Mouse (Mus musculus) MEL (cell line): ENCODE data around the gene Trank1. TPM values are rescaled to one million over a fixed set of nuclear protein-coding genes. Genes with fewer than 3 reads are reported as not detected.

Source experiments
- DNase-seq: peaks from one replicate; pipeline ENCODE4 v3.0.0; 2011; ENCODE audit warnings: low read depth, low spot score
- H3K27ac ChIP-seq: 2 replicates; pipeline ENCODE4 v1.5.1; 2012; ENCODE audit warnings: low read depth, mild to moderate bottlenecking, control low read depth, low read length, moderate library complexity; ENCODE audit not compliant: control insufficient read depth
- H3K27me3 ChIP-seq, 2 experiments: fragments of 150-350 bp in 1 of 2; sonication (generic) in 1 of 2; 2 replicates each; pipeline ENCODE4 v1.6.1; 2012; ENCODE audit warnings: low read length in 2 of 2, mild to moderate bottlenecking in 2 of 2, improper control_type of control experiment in 1 of 2, moderate library complexity in 1 of 2; ENCODE audit not compliant: insufficient read depth in 2 of 2, control insufficient read depth in 1 of 2
- H3K36me3 ChIP-seq, 2 experiments: 2 replicates each; pipeline ENCODE4 v1.6.1; 2012 to 2014; ENCODE audit warnings: low read length in 2 of 2, improper control_type of control experiment in 1 of 2, inconsistent platforms in 1 of 2, mild to moderate bottlenecking in 1 of 2; ENCODE audit not compliant: insufficient read depth in 2 of 2, control insufficient read depth in 1 of 2
- H3K4me1 ChIP-seq, 2 experiments: fragments of 150-350 bp in 1 of 2; sonication (generic) in 1 of 2; 2 replicates each; pipeline ENCODE4 v1.6.1; 2012; ENCODE audit warnings: low read length in 2 of 2, improper control_type of control experiment in 1 of 2, mild to moderate bottlenecking in 1 of 2; ENCODE audit not compliant: insufficient read depth in 2 of 2, control insufficient read depth in 1 of 2
- H3K4me3 ChIP-seq, 2 experiments: fragments of 150-350 bp in 1 of 2; sonication (generic) in 1 of 2; 2 replicates each; pipeline ENCODE4 v1.5.1; 2012; ENCODE audit warnings: low read depth in 2 of 2, low read length in 2 of 2, mild to moderate bottlenecking in 2 of 2, moderate library complexity in 2 of 2, control low read depth in 1 of 2, improper control_type of control experiment in 1 of 2; ENCODE audit not compliant: control insufficient read depth in 1 of 2, insufficient read depth in 1 of 2
- H3K79me2 ChIP-seq: 2 replicates; pipeline ENCODE4 v1.6.1; 2012; ENCODE audit warnings: mild to moderate bottlenecking, low read length, moderate library complexity; ENCODE audit not compliant: control insufficient read depth, poor library complexity, insufficient read depth
- H3K9ac ChIP-seq: 2 replicates; pipeline ENCODE4 v1.6.1; 2012; ENCODE audit warnings: low read depth, mild to moderate bottlenecking, control low read depth, low read length, moderate library complexity; ENCODE audit not compliant: control insufficient read depth, poor library complexity, severe bottlenecking
- H3K9me3 ChIP-seq: fragments of 150-350 bp; sonication (generic); replicated peaks from 2 replicates; pipeline ENCODE4 v1.6.1; 2012; ENCODE audit warnings: mild to moderate bottlenecking, low read length, improper control_type of control experiment, moderate library complexity; ENCODE audit not compliant: insufficient read depth
- BHLHE40 ChIP-seq: IDR thresholded peaks from 2 replicates; pipeline ENCODE4 v1.6.1; 2012; ENCODE audit warnings: low read depth, mild to moderate bottlenecking, inconsistent platforms, low read length, improper control_type of control experiment, borderline replicate concordance
- CHD1 ChIP-seq: IDR thresholded peaks from 2 replicates; pipeline ENCODE4 v1.6.1; 2012; ENCODE audit warnings: low read depth, mild to moderate bottlenecking, inconsistent platforms, low read length, improper control_type of control experiment
- CHD2 ChIP-seq: IDR thresholded peaks from 2 replicates; pipeline ENCODE4 v1.6.1; 2011; ENCODE audit warnings: low read length, improper control_type of control experiment
- CTCF ChIP-seq, 3 experiments: IDR thresholded peaks in 2 of 3; conservative IDR thresholded peaks in 1 of 3; 2 replicates each; pipeline ENCODE4 v1.5.1; 2011 to 2012; ENCODE audit warnings: low read length in 3 of 3, low read depth in 2 of 3, mild to moderate bottlenecking in 2 of 3, improper control_type of control experiment in 1 of 3, inconsistent platforms in 1 of 3, mixed read lengths in 1 of 3, moderate library complexity in 1 of 3; ENCODE audit not compliant: control insufficient read depth in 1 of 3, insufficient read depth in 1 of 3, poor library complexity in 1 of 3, severe bottlenecking in 1 of 3
- E2F4 ChIP-seq: IDR thresholded peaks from 2 replicates; pipeline ENCODE4 v1.6.1; 2011; ENCODE audit warnings: low read depth, low read length, improper control_type of control experiment, borderline replicate concordance
- EP300 ChIP-seq, 2 experiments: IDR thresholded peaks; 2 replicates each; pipeline ENCODE4 v1.6.1; 2011; ENCODE audit warnings: improper control_type of control experiment in 2 of 2, low read length in 2 of 2, low read depth in 1 of 2, mild to moderate bottlenecking in 1 of 2
- ETS1 ChIP-seq: IDR thresholded peaks from 2 replicates; pipeline ENCODE4 v1.6.1; 2012; ENCODE audit warnings: low read depth, mild to moderate bottlenecking, inconsistent platforms, low read length, improper control_type of control experiment, moderate library complexity
- GABPA ChIP-seq: IDR thresholded peaks from 2 replicates; pipeline ENCODE4 v1.6.1; 2012; ENCODE audit warnings: low read depth, mild to moderate bottlenecking, inconsistent platforms, low read length, improper control_type of control experiment, moderate library complexity
- GATA1 ChIP-seq: IDR thresholded peaks from 2 replicates; pipeline ENCODE4 v1.6.1; 2011; ENCODE audit warnings: low read depth, low read length, improper control_type of control experiment
- JUND ChIP-seq: IDR thresholded peaks from 2 replicates; pipeline ENCODE4 v1.6.1; 2011; ENCODE audit warnings: low read depth, mild to moderate bottlenecking, improper control_type of control experiment, low read length
- MAFK ChIP-seq: IDR thresholded peaks from 2 replicates; pipeline ENCODE4 v1.6.1; 2011; ENCODE audit warnings: low read depth, mild to moderate bottlenecking, low read length, improper control_type of control experiment, borderline replicate concordance
- MAZ ChIP-seq: IDR thresholded peaks from 2 replicates; pipeline ENCODE4 v1.6.1; 2012; ENCODE audit warnings: low read depth, mild to moderate bottlenecking, inconsistent platforms, low read length, improper control_type of control experiment
- MXI1 ChIP-seq: IDR thresholded peaks from 2 replicates; pipeline ENCODE4 v1.6.1; 2011; ENCODE audit warnings: mild to moderate bottlenecking, low read depth, low read length, improper control_type of control experiment
- MYB ChIP-seq: IDR thresholded peaks from 2 replicates; pipeline ENCODE4 v1.6.1; 2011; ENCODE audit warnings: mild to moderate bottlenecking, low read depth, low read length, improper control_type of control experiment
- MYC ChIP-seq: IDR thresholded peaks from 2 replicates; pipeline ENCODE4 v1.6.1; 2011; ENCODE audit warnings: low read depth, mild to moderate bottlenecking, low read length, improper control_type of control experiment, moderate library complexity
- NELFE ChIP-seq: IDR thresholded peaks from 2 replicates; pipeline ENCODE4 v1.6.1; 2011; ENCODE audit warnings: low read depth, low read length, improper control_type of control experiment
- NRF1 ChIP-seq: IDR thresholded peaks from 2 replicates; pipeline ENCODE4 v1.6.1; 2014; ENCODE audit warnings: low read depth, mild to moderate bottlenecking, inconsistent platforms, low read length, improper control_type of control experiment, moderate library complexity; ENCODE audit not compliant: poor library complexity, insufficient read depth, severe bottlenecking
- POLR2AphosphoS5 ChIP-seq: IDR thresholded peaks from 2 replicates; pipeline ENCODE4 v1.6.1; 2012; ENCODE audit warnings: low read depth, borderline replicate concordance, mild to moderate bottlenecking, inconsistent platforms, low read length, moderate library complexity, mixed read lengths
- RAD21 ChIP-seq: IDR thresholded peaks from 2 replicates; pipeline ENCODE4 v1.6.1; 2011; ENCODE audit warnings: mild to moderate bottlenecking, low read depth, low read length, improper control_type of control experiment
- RCOR1 ChIP-seq: IDR thresholded peaks from 2 replicates; pipeline ENCODE4 v1.6.1; 2012; ENCODE audit warnings: low read depth, mild to moderate bottlenecking, inconsistent platforms, low read length, improper control_type of control experiment
- TAL1 ChIP-seq: IDR thresholded peaks from 2 replicates; pipeline ENCODE4 v1.6.1; 2012; ENCODE audit warnings: mild to moderate bottlenecking, inconsistent platforms, low read length, moderate library complexity, mixed read lengths
- TBP ChIP-seq: IDR thresholded peaks from 2 replicates; pipeline ENCODE4 v1.8.0; 2011; ENCODE audit warnings: low read depth, low read length, improper control_type of control experiment
- TCF12 ChIP-seq: IDR thresholded peaks from 2 replicates; pipeline ENCODE4 v1.6.1; 2014; ENCODE audit warnings: low read depth, mild to moderate bottlenecking, inconsistent platforms, low read length, improper control_type of control experiment, moderate library complexity
- USF2 ChIP-seq, 2 experiments: IDR thresholded peaks; 2 replicates each; pipeline ENCODE4 v1.6.1; 2011 to 2012; ENCODE audit warnings: improper control_type of control experiment in 2 of 2, low read length in 2 of 2, borderline replicate concordance in 1 of 2, inconsistent platforms in 1 of 2, low read depth in 1 of 2, mild to moderate bottlenecking in 1 of 2; ENCODE audit not compliant: insufficient read depth in 1 of 2
- ZC3H11A ChIP-seq: IDR thresholded peaks from 2 replicates; pipeline ENCODE4 v1.6.1; 2012; ENCODE audit warnings: low read depth, mild to moderate bottlenecking, inconsistent platforms, low read length, improper control_type of control experiment
- ZMIZ1 ChIP-seq: IDR thresholded peaks from 2 replicates; pipeline ENCODE4 v1.6.1; 2012; ENCODE audit warnings: low read depth, mild to moderate bottlenecking, inconsistent platforms, low read length, improper control_type of control experiment, moderate library complexity
- polyA plus RNA-seq, 2 experiments: library from polyadenylated mRNA; stranded (reverse) in 1 of 2; unstranded in 1 of 2; fragments of >175 nt in 1 of 2; fragments of >200 nt in 1 of 2; gene quantifications; 2 replicates each; pipeline versions ENCODE4 v1.2.1 to v1.2.4; 2012; ENCODE audit warnings: low replicate concordance in 2 of 2, low read depth in 1 of 2; ENCODE audit not compliant: insufficient read length in 2 of 2, insufficient read depth in 1 of 2, missing spikeins in 1 of 2
- total RNA-seq: library from RNA; depleted of rRNA; stranded (reverse); fragments of 300-350 nt; gene quantifications from 2 replicates; pipeline ENCODE4 v1.2.3, GENCODE M21; 2012

The Trank1 gene
- total and polyA plus RNA-seq, 3 experiments: not detected

DNA sequence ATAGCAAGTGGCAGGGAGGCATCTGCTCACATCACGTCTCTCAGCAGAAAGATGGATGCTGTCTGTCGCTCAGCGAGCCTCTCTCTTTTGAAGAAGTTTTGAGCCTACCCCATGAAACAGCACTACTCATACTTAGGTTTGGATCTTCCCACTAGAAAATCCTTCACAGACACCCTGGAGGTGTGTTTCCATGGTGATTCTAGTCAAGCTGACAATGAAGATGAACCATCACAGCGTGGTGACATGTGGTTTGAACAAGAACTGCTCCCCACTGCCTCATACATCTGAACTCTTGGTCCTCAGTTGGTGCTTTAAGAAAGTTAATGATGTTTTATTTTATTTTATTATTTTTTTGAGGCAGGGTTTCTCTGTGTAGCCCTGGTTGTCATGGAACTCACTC, 114.4 kb downstream of the Trank1 start:
- no peak for DNase-seq
- no peaks in the 10 kb centered on the region for H3K9me3 ChIP-seq
- H3K27me3 ChIP-seq: no peaks in the 10 kb centered on the region
- no peak overlapping the region for H3K27ac ChIP-seq
- H3K79me2 ChIP-seq: no peaks in the 10 kb centered on the region
- TF ChIP-seq TBP (no peak), RAD21 (no peak), TCF12 (no peak), MXI1 (no peak), JUND (no peak), ZC3H11A (no peak), MAFK (no peak), ETS1 (no peak), CHD2 (no peak), BHLHE40 (no peak), TAL1 (no peak), MAZ (no peak), EP300 (IDR thresholded peaks at IDR 0.05; ENCODE audit: low read depth in 1 of 2, low read length in 2 of 2) (no peak), CHD1 (no peak), GABPA (no peak), RCOR1 (no peak), E2F4 (no peak), NRF1 (no peak), NELFE (no peak)
- TF ChIP-seq, all 39 proteins: peak for 0
- no peak overlapping the region for H3K4me3 ChIP-seq
- H3K36me3 ChIP-seq: no peaks in the 10 kb centered on the region
- H3K9ac ChIP-seq: no peak overlapping the region
- no peaks in the 10 kb centered on the region for H3K4me1 ChIP-seq

- no peak overlapping the region for H3K4me3 ChIP-seq
- no peaks in the 10 kb centered on the region for H3K36me3 ChIP-seq
- H3K27ac ChIP-seq: no peak overlapping the region
- H3K4me1 ChIP-seq: no peaks in the 10 kb centered on the region
- TF ChIP-seq MYC (no peak), MYB (no peak), POLR2AphosphoS5 (no peak), CTCF (IDR thresholded peaks at IDR 0.05 in 2 of 3, conservative IDR thresholded peaks at IDR 0.05 in 1 of 3; ENCODE audit: control insufficient read depth in 1 of 3, insufficient read depth in 1 of 3, low read depth in 2 of 3, low read length in 3 of 3, poor library complexity in 1 of 3, severe bottlenecking in 1 of 3) (no peak), BHLHE40 (no peak), CHD1 (no peak), GABPA (no peak), ZMIZ1 (no peak), GATA1 (no peak), USF2 (IDR thresholded peaks at IDR 0.05; ENCODE audit: borderline replicate concordance in 1 of 2, insufficient read depth in 1 of 2, low read depth in 1 of 2, low read length in 2 of 2) (no peak)
- no peaks in the 10 kb centered on the region for H3K27me3 ChIP-seq
- no peaks in the 10 kb centered on the region for H3K79me2 ChIP-seq
- no peak overlapping the region for H3K9ac ChIP-seq
- H3K9me3 ChIP-seq: no peaks in the 10 kb centered on the region
- no peak for DNase-seq
Observed at GRCm38 (mm10) chr9:111427891-111428555, 116.5 kb downstream of the Trank1 start.
